Mouse (Mus musculus) myocyte (in vitro differentiated cells): ENCODE results near the gene Stat5a. TPM values are rescaled to one million over a fixed set of nuclear protein-coding genes. Genes with fewer than 3 reads are reported as not detected.

Experiments
- H3K27me3 ChIP-seq: one replicate; pipeline ENCODE4 v1.6.1; 2011; ENCODE audit not compliant: control insufficient read depth, insufficient read depth, insufficient read length
- H3K36me3 ChIP-seq: one replicate; pipeline ENCODE4 v1.6.1; 2011; ENCODE audit not compliant: control insufficient read depth, insufficient read depth
- H3K4me2 ChIP-seq: one replicate; pipeline ENCODE4 v1.6.1; 2011; ENCODE audit warnings: low read depth, control low read depth
- H3K4me3 ChIP-seq: one replicate; pipeline ENCODE4 v1.5.1; 2011; ENCODE audit warnings: mild to moderate bottlenecking, control low read depth, moderate library complexity
- H3K79me2 ChIP-seq: one replicate; pipeline ENCODE4 v1.6.1; 2011; ENCODE audit not compliant: control insufficient read depth, insufficient read depth
- H3ac ChIP-seq: one replicate; pipeline ENCODE4 v1.6.1; 2011; ENCODE audit not compliant: control insufficient read depth, insufficient read length
- CEBPB ChIP-seq: IDR thresholded peaks from 2 replicates; pipeline ENCODE4 v1.6.1; 2011; ENCODE audit warnings: mild to moderate bottlenecking, moderate library complexity; ENCODE audit not compliant: poor library complexity, insufficient read depth, severe bottlenecking
- E2F4 ChIP-seq: IDR thresholded peaks from one replicate; pipeline ENCODE4 v1.6.1; 2011; ENCODE audit warnings: mild to moderate bottlenecking, control low read depth, moderate library complexity; ENCODE audit not compliant: insufficient read depth
- MAX ChIP-seq: IDR thresholded peaks from one replicate; pipeline ENCODE4 v1.6.1; 2011; ENCODE audit warnings: low read depth, mild to moderate bottlenecking, control low read depth
- MYOD1 ChIP-seq, 3 experiments: IDR thresholded peaks; one replicate each; pipeline ENCODE4 v1.6.1; 2011; ENCODE audit warnings: control low read depth in 2 of 3, low read depth in 2 of 3, mild to moderate bottlenecking in 2 of 3, moderate library complexity in 1 of 3; ENCODE audit not compliant: insufficient read length in 2 of 3, control insufficient read depth in 1 of 3
- MYOG ChIP-seq, 3 experiments: IDR thresholded peaks; one replicate each; pipeline ENCODE4 v1.6.1; 2011; ENCODE audit warnings: control low read depth in 2 of 3, low read depth in 2 of 3, mild to moderate bottlenecking in 2 of 3; ENCODE audit not compliant: insufficient read length in 2 of 3, control insufficient read depth in 1 of 3, insufficient read depth in 1 of 3
- POLR2A ChIP-seq: IDR thresholded peaks from one replicate; pipeline ENCODE4 v1.6.1; 2011; ENCODE audit warnings: low read depth, mild to moderate bottlenecking, control low read depth, moderate library complexity; ENCODE audit not compliant: insufficient read length
- POLR2AphosphoS2 ChIP-seq: IDR thresholded peaks from one replicate; pipeline ENCODE4 v1.6.1; 2011; ENCODE audit warnings: low read depth, control low read depth; ENCODE audit not compliant: insufficient read length
- REST ChIP-seq: IDR thresholded peaks from one replicate; pipeline ENCODE4 v1.6.1; 2011; ENCODE audit warnings: mild to moderate bottlenecking, control low read depth, moderate library complexity; ENCODE audit not compliant: insufficient read depth, insufficient read length
- SRF ChIP-seq: IDR thresholded peaks from one replicate; pipeline ENCODE4 v1.6.1; 2011; ENCODE audit warnings: low read depth; ENCODE audit not compliant: control insufficient read depth, insufficient read length
- TCF12 ChIP-seq: IDR thresholded peaks from one replicate; pipeline ENCODE4 v1.6.1; 2011; ENCODE audit warnings: mild to moderate bottlenecking, control low read depth; ENCODE audit not compliant: poor library complexity, insufficient read depth, severe bottlenecking
- TCF3 ChIP-seq: IDR thresholded peaks from one replicate; pipeline ENCODE4 v1.6.1; 2011; ENCODE audit warnings: low read depth, control low read depth; ENCODE audit not compliant: insufficient read length
- USF1 ChIP-seq: IDR thresholded peaks from one replicate; pipeline ENCODE4 v1.6.1; 2011; ENCODE audit warnings: low read depth, mild to moderate bottlenecking, control low read depth, moderate library complexity
- polyA plus RNA-seq: library from polyadenylated mRNA; unstranded; fragments of >200 nt; fragmentation: generic; extraction: Trizol; gene quantifications from one replicate; pipeline ENCODE4 v1.2.1, GENCODE M21; 2012; ENCODE audit warnings: missing spikeins

Gene Stat5a
- polyA plus RNA-seq, 1 experiment = 27.2 TPM

DNA sequence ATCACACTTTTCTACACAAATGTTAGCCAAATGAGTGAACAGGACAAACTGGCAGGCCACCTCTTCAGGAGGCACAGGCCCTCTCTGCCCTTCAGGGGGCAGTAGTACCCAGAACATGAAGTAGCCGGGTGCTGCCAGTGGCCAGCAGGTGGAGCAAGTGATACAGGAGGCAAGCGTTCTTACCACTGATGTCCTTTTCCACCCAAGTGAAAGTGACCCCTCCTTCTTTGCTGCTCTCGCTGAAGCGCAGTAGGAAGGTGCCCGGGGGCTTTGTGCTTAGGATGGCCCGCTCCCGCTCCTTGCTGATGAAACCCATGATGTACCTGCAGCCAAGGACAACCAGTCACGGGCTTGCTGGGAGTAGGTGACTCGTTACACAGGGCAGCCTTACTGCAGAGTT is 34.3 kb downstream of the Stat5a start:
- peaks cover 63% of the 10 kb centered on the region for H3K36me3 ChIP-seq

DNA sequence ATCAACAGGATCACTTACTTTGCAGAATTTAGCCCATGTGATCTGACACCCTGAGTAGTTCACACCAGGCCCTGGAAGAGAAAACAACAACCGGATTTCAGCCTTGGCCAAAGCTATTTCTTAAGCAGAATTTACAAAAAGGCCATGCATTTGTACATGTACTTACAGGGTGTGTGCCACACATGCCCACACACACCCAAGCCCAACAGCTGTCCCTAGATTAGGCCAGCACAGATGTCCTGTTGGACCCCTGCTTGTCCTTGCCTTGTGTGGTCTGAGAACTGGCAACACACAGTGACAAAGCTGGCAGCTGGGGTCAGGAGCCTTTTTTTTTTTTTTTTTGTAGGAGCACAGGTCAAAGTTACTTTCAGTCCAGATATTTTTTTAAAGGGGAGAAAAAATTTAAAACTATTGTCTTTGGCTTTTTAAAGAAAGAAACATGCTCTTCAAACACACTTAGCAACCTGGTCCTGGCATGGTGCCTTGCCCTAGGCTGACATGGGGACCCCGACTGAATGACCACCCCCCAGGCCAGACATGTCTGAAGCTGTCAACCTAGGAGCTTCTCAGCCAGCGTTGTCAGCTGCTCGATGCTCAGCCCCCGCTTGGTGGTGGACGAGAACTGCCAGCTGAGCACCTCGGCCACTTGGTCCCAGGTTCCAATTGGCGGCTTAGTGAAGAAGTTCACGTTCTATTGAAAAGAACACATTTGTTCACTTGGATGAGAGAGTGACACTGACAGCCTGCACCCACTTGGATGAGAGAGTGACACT is 35.2 kb downstream of the Stat5a start:
- Histone ChIP-seq H3K36me3 (peaks cover 66% of the 10 kb centered on the region), H3K27me3 (no peaks in the 10 kb centered on the region), H3K79me2 (no peaks in the 10 kb centered on the region), H3ac (no peak overlapping the region), H3K4me3 (no peak overlapping the region), H3K4me2 (peak overlapping the region; percentile 50)
- TF ChIP-seq SRF (peak; percentile 43), E2F4 (no peak), TCF12 (peak; percentile 95), REST (no peak), CEBPB (no peak), POLR2A (no peak), USF1 (no peak), MYOD1 (IDR thresholded peaks at IDR 0.05; ENCODE audit: control insufficient read depth in 1 of 3, insufficient read length in 2 of 3, low read depth in 2 of 3) (peak; percentile 56 to 97 (median 96)), POLR2AphosphoS2 (no peak), TCF3 (peak; percentile 93), MYOG (IDR thresholded peaks at IDR 0.05; ENCODE audit: control insufficient read depth in 1 of 3, insufficient read depth in 1 of 3, insufficient read length in 2 of 3, low read depth in 2 of 3) (peak; percentile 93 to 98 (median 98)), MAX (no peak)

More for the DNA sequence above, 34.3 kb downstream of the Stat5a start:
- H3K79me2 ChIP-seq = no peaks in the 10 kb centered on the region
- no peak overlapping the region for H3ac ChIP-seq
- H3K4me3 ChIP-seq = no peak overlapping the region
- no peak for TF ChIP-seq POLR2A
- TF ChIP-seq SRF = no peak
- TF ChIP-seq CEBPB = no peak
- peak; percentile 44 for TF ChIP-seq POLR2AphosphoS2
- TF ChIP-seq E2F4 = no peak
- peak in 1 of 3 experiments; percentile 8 for TF ChIP-seq MYOG (IDR thresholded peaks at IDR 0.05; ENCODE audit: control insufficient read depth in 1 of 3, insufficient read depth in 1 of 3, insufficient read length in 2 of 3, low read depth in 2 of 3)
- TF ChIP-seq REST = no peak
- H3K4me2 ChIP-seq = peak overlapping the region; percentile 50
- no peaks in the 10 kb centered on the region for H3K27me3 ChIP-seq

GRCm38 (mm10) chr11:100896078-100896477 is 36.9 kb downstream of the Stat5a start:
- Histone ChIP-seq H3K36me3 (peaks cover 64% of the 10 kb centered on the region), H3K4me3 (no peak overlapping the region), H3K27me3 (no peaks in the 10 kb centered on the region), H3ac (no peak overlapping the region), H3K4me2 (no peak overlapping the region), H3K79me2 (no peaks in the 10 kb centered on the region)
- TF ChIP-seq MAX = no peak
- no peak for TF ChIP-seq MYOD1 (IDR thresholded peaks at IDR 0.05; ENCODE audit: control insufficient read depth in 1 of 3, insufficient read length in 2 of 3, low read depth in 2 of 3)
- TF ChIP-seq E2F4 = no peak
- no peak for TF ChIP-seq USF1
- TF ChIP-seq MYOG (IDR thresholded peaks at IDR 0.05; ENCODE audit: control insufficient read depth in 1 of 3, insufficient read depth in 1 of 3, insufficient read length in 2 of 3, low read depth in 2 of 3) = no peak
- no peak for TF ChIP-seq POLR2A
- no peak for TF ChIP-seq TCF12
- no peak for TF ChIP-seq SRF

DNA sequence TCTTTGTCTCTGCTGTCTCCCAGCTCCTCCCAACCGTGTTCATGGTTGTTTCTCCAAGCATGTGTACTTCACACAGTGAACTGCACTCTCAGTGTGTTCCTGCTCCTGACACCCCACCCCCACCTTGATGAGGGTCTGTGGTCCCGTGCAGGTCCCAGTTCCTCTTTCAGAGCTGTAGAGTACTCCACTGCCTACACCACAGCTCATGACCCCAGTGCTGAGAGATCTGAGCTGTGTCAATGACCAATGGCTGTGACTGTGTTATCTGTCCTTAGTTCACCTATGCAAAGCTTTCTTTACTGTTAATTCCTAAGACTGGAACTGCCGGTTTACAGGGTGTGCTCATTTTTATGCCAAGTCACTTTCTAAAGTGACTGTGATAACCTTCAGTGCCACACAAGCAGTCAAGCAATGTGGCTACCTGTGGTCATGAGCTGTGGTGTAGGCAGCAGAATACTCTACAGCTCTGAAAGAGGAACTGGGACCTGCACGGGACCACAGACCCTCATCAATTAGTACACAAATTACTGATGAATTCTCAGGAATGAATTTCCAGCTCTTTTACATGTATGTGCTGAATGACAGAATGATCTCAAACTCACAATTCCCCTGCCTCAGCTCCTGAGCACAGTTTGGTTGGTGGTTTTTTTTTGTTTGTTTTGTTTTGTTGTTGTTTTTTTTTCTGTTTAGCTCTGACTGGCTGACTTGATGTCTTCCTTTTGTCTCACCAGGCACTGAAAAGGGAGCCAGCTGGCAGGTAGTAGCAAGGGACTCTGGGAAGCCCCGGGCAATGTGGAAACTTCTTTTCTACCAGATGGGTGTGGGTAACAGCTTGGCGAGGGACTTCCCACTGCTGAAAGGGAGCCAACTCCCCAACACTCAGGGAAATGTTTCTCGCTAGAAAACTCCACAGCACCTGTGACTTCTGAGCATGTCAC is 38.4 kb downstream of the Stat5a start:
- peaks cover 72% of the 10 kb centered on the region for H3K36me3 ChIP-seq
- no peak overlapping the region for H3K4me3 ChIP-seq
- no peaks in the 10 kb centered on the region for H3K27me3 ChIP-seq
- no peak overlapping the region for H3ac ChIP-seq
- no peak overlapping the region for H3K4me2 ChIP-seq
- TF ChIP-seq MYOD1 (IDR thresholded peaks at IDR 0.05; ENCODE audit: control insufficient read depth in 1 of 3, insufficient read length in 2 of 3, low read depth in 2 of 3) (no peak), REST (no peak), USF1 (no peak), POLR2AphosphoS2 (no peak), TCF3 (no peak), MAX (no peak), SRF (no peak), CEBPB (no peak), MYOG (IDR thresholded peaks at IDR 0.05; ENCODE audit: control insufficient read depth in 1 of 3, insufficient read depth in 1 of 3, insufficient read length in 2 of 3, low read depth in 2 of 3) (no peak), POLR2A (no peak), TCF12 (no peak), E2F4 (no peak)
- H3K79me2 ChIP-seq = no peaks in the 10 kb centered on the region
